Mouse (Mus musculus): ENCODE measurements at regions not wholly inside any gene's neighbourhood (a gene's known extent, or its start where the extent isn't known, plus 50 kb on each side); places are given as distances from the start of the nearest gene placed in this dataset.

GRCm38 (mm10) chr3:63638572-63638971 lies 154.9 kb upstream of the Gm34302 start:
- in situ Hi-C loops (cut with MboI, MseI) = no loop called here

- in situ Hi-C loops (cut with MboI, MseI) = no loop called here
These were observed 154.2 kb upstream of the Gm34302 start for GRCm38 (mm10) chr3:63637913-63638312.

DNA sequence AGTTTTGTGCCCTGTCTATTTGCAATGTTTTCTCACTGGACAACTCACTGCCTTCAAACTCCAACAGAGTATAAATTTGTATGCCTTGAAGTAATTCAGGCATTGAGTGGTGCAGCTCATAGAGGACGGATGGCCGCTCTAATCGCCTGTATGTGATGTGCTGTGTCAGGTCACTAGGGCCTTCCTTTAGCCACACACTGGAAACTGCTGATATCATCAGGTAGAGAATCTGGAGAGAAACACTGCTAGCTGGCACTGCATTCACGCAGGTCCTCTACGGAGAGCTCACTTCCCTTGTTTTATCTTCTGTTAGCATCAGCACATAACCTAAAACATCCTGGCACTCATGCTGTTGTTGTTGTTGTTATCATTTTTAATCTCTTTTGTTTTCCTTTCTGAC lies 144.0 kb upstream of the Gm34302 start:
- in situ Hi-C loops (cut with MboI, MseI) = no loop called here

GRCm38 (mm10) chr3:63616127-63616526 lies 132.4 kb upstream of the Gm34302 start:
- in situ Hi-C loops (cut with MboI, MseI) = no loop called here

GRCm38 (mm10) chr3:63613652-63614051 lies 130.0 kb upstream of the Gm34302 start:
- in situ Hi-C loops (cut with MboI, MseI) = no loop called here

DNA sequence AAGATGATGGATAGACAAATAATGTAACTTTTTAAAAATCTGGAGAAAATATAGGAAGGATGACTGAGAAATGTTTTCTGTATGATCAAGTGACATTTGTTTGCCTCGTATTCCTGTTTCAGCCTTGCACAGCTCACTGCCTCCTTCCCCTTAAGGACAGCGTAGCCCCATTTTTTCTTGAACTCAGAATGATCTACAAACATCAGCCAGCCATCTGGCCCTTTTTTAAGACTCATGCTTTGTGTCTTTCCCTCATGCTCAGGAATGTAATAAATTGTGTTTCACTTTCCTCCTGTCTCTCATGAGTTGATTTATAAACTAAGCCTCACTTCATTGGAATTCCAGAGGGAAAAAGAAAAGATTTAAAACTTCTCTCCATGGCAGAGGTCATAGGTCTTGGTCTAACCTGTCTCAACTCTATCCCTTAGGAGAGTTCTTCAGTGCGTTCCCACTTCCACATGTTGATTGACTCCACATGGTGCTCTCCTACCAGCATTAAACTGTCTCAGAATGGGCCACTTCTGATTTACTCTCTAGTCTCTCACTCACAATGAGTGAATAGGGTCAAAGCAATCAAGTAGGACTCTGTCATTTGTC lies 129.2 kb upstream of the Gm34302 start:
- in situ Hi-C loops (cut with MboI, MseI) = no loop called here

DNA sequence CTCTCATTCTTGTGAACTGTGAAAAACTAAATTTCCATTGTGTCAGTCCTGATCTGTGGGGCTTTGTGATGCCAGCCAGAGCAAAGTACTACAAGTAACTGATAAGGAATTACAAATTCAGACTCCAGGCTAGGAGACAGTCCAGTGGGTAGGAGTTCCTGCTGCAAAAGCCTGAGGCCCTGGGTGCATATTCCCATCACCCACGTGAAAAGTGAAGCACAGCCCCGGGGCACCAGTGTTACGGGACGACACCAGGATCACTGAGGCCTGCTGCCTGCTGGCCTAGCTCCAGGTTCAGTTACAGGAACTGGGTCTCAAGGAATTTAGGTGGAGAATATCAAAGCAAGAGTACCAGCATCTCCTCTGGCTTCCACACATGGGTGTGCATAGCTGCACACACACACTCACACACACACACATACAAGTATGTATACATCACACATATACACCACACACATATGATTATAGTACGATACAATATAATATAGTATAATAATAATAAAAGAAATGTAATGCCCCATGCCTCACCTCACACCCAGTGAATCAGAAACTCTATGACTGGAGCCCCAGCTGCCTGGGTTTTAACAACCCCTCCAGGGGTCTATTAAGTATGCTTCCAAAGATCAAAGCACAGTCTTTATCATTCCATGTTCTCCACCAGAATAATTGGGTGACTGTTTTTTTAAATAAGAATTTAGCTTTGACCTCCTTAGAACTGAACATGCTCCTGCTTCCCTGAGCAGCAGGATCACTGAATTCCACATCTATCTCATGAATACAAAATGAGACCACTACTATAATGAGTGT lies 126.6 kb upstream of the Gm34302 start:
- in situ Hi-C loops (cut with MboI, MseI) = no loop called here

- in situ Hi-C loops (cut with MboI, MseI) = no loop called here
These were observed 125.9 kb upstream of the Gm34302 start for GRCm38 (mm10) chr3:63609454-63610112.

DNA sequence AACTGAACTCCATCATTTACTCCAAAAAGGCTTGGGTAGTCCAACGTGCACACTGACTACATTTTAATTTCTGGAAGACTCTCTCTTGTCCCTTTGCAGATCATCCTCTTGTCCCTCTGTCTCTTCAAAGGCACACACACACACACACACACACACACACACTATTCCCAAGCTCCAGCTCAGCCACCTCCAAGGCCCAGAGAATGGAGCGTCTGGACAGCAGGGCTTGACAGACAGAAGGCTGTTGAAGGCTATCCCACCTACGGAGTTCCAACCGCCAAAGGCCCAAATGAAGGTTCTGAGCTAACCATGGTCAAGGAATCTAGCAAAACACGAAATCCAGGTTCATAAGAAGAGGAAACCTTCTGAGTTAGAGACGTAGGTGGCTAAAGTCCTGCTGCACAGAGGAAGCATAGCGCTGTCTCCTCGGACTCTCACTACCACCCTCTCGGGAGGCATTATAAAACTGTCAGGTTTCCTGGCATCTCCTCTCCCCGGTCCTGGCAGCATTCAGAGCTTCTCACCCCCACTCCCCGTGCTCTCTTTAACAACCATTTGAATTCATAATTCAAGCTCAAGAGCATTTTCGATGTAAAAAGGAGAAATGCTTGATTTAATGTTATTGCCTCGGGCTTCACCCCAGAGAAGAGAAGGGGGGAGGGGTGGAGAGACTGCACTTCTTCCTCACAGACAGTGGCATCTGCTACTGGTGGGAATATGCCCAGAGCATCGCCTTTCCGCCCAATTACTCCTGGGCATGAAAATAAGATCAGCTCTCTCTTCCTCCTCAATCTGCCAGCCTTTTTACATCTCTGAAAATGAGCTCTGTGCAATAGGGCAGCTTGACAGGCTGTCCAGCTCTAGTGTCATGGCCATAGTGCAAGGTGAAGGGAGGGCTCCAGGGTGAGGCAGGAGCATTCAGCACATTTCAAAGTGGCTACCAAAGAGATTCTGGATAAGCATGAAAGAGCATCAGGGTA lies 99.3 kb upstream of the Gm34302 start:
- in situ Hi-C loops (cut with MboI, MseI) = no loop called here

- in situ Hi-C loops (cut with MboI, MseI) = no loop called here
These were observed 98.5 kb upstream of the Gm34302 start for GRCm38 (mm10) chr3:63582180-63582579.

DNA sequence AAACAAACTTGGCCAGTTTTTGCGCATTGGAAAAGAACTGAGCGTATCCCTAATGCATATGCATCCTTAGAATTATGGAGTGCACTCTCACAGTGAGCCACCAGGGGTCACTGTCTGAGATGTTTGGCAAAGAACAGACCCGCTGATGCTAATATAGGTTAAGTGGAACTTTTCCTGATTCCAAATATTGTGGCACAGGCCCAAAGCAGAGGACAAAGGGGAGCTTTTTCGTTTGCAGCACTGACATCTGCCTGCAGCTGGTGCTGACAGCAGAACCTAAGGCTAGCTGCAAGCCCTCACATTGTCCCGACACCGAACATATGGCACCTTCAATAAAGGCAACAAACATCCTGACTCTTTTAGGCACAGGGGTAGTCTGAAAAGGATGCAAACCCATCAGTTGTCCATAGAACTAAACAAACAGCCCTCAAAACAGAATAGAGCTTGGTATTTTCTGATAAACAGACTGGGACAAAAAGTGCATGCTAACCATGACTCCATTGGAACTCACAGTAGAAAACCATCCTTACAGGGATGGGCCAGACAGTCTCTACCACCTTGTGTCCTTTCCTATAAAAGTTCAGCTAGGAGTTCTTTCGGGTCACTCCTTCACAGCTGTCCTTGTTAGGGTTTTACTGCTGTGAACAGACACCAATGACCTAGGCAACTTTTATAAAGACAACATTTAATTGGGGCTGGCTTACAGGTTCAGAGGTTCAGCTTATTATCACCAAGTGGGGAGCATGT lies 87.1 kb upstream of the Gm34302 start:
- in situ Hi-C loops (cut with MboI, MseI) = loop anchor here (25.0 kb wide), 1 partner anchor 467 kb away; no protein-coding TSS in a partner anchor

DNA sequence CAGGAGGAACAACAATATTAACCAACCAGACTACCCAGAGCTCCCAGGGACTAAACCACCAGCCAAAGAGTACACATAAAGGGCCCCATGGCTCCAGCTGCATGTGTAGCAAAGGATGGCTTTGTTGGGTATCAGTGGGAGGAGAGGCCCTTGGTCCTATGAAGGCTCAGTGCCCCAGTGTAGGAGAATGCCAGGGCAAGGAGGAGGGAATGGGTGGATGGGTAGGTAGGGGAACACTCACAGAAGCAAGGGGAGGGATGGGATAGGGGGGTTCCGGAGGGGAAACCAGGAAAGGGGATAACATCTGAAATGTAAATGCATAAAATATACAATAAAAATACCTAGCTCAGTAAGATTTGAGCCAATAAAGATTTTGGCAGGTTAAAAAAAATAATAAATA lies 86.4 kb upstream of the Gm34302 start:
- in situ Hi-C loops (cut with MboI, MseI) = loop anchor here (25.0 kb wide), 1 partner anchor 467 kb away; no protein-coding TSS in a partner anchor

GRCm38 (mm10) chr3:63569004-63569596 lies 85.4 kb upstream of the Gm34302 start:
- in situ Hi-C loops (cut with MboI, MseI) = loop anchor here (25.0 kb wide), 1 partner anchor 468 kb away; no protein-coding TSS in a partner anchor

DNA sequence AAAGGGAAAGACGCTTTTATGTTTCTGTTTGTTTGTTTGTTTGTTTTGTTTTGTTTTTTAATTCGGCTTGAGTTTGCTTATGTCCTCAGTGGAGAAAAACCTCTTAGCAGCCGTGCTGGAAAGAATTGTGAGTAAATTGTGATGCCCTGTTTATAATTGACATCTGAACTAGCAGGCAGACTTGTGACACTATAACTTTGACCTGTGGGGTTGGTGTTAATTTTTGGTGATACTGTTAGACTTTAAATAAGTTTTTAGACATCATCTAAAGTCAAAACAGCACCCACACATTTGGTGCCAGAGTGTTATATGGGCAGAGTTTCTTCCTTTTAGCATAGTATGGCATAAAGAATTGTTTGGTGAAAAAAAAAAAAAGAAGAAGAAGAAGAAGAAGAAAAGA lies 84.0 kb upstream of the Gm34302 start:
- in situ Hi-C loops (cut with MboI, MseI) = loop anchor here (25.0 kb wide), 1 partner anchor 470 kb away; no protein-coding TSS in a partner anchor

DNA sequence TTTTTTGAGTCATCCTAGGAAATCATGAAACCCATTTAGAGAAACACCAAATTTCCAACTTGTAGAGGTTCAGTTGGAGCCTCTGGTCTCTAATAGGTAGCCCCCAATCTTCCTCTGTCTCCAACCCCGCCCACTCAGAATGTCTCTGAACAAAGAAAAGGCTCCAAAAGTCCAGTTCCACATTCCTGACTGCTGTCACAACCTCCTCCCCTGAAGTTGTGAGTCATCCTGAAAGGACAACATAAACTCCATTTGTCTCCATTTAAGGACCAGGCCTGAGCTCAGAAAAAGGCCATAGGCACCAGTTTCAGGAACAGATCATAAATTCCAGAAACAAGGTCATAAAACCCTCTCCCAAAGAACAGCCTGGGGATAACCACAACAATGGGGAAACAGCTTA lies 79.4 kb upstream of the Gm34302 start:
- in situ Hi-C loops (cut with MboI, MseI) = loop anchor here (25.0 kb wide), 1 partner anchor 474 kb away; no protein-coding TSS in a partner anchor

DNA sequence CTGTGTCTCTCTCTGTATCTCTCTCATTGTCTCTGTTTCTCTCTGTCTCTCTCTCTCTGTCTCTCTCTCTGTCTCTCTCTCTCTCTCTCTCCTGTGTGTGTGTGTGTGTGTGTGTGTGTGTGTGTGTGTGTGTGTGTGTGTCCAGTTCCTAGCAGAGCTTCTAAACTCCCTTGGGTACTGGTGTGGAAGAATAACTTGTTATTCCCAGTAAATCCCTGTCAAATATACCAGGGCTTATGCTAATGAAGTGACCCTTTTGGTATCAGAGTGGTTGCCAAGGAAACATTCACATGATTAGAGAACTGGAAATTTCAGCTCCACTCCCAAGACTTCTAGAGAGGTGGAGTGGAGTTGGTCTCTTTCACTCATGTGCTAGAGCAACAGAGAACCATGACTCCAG lies 78.9 kb upstream of the Gm34302 start:
- in situ Hi-C loops (cut with MboI, MseI) = loop anchor here (25.0 kb wide), 1 partner anchor 475 kb away; no protein-coding TSS in a partner anchor

- in situ Hi-C loops (cut with MboI, MseI) = loop anchor here (25.0 kb wide), 1 partner anchor 477 kb away; no protein-coding TSS in a partner anchor
These were observed 77.1 kb upstream of the Gm34302 start for GRCm38 (mm10) chr3:63560745-63561151.

- in situ Hi-C loops (cut with MboI, MseI) = loop anchor here (10.0 to 25.0 kb wide), 2 partner anchors 378 to 481 kb away; no protein-coding TSS in a partner anchor
These were observed 73.1 kb upstream of the Gm34302 start for GRCm38 (mm10) chr3:63556741-63557140.

DNA sequence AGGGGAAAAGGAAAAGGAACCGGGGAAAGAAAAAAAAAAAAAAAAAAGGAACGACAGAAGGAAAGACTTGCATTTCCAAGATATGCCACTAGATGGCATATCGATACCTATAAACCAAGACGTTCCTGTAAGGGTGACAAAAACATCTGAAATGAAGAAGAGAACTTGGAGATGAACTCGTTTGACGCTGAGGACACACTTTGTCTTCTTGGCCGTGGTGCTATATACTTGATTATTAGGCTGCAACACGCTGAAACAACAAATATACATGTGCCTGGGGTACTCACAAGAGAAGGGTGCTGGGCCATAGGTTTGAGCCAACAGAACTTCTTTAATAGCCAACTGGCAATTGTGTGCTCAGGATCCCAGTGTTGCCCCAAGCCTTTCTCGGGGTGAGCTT lies 71.2 kb upstream of the Gm34302 start:
- in situ Hi-C loops (cut with MboI, MseI) = loop anchor here (10.0 to 25.0 kb wide), 2 partner anchors 380 to 482 kb away; no protein-coding TSS in a partner anchor

GRCm38 (mm10) chr3:63553426-63553825 lies 69.7 kb upstream of the Gm34302 start:
- in situ Hi-C loops (cut with MboI, MseI) = loop anchor here (10.0 to 25.0 kb wide), 2 partner anchors 381 to 484 kb away; no protein-coding TSS in a partner anchor
